Mouse (Mus musculus) olfactory bulb, adult 2 months (tissue): Measurements from ENCODE around the gene Mier2.

ENCODE experiments used
- CTCF ChIP-seq: fragments of 200-500 bp; IDR thresholded peaks from 2 replicates; pipeline ENCODE4 v1.5.1; 2012; ENCODE audit warnings: low read depth, mild to moderate bottlenecking, low read length, moderate library complexity; ENCODE audit not compliant: insufficient read depth
- POLR2A ChIP-seq: fragments of 200-500 bp; IDR thresholded peaks from 2 replicates; pipeline ENCODE4 v1.6.1; 2012; ENCODE audit warnings: mild to moderate bottlenecking, low read depth, low read length, moderate library complexity; ENCODE audit not compliant: insufficient read depth

DNA sequence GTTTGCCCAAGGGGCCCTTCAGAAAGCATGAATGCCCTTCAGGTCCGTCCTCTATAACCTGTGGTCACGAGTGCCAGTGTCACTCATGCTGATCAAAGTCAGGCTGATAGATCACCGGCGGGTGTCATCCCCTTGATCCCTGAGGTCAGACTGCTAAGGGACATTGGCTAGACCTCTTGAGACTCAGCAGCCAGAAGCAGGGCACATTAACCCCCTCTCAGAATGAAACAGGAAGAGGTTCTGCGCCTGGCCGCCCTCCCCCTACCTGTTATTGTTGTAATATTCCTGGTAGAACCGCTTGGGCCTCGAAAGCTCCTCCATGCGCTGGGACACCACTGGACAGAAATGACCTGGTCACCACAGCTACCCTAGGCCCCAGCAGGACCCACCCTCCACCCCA lies 29.4 kb upstream of the Mier2 start:
- no peak for TF ChIP-seq CTCF
- no peak for TF ChIP-seq POLR2A
